Mouse (Mus musculus): ENCODE results near the gene Actn4.
A peak's percentile ranks its signal among the peaks of the same experiment; 100 is the strongest.

The Actn4 gene

GRCm38 (mm10) chr7:28949298-28949697 is 12.8 kb downstream of the Actn4 start:
- no peak for DNase-seq (ENCODE audit: low spot score)

GRCm38 (mm10) chr7:28948746-28949145 is 13.4 kb downstream of the Actn4 start:
- no peak for DNase-seq (ENCODE audit: low spot score)

- DNase-seq (ENCODE audit: low spot score): no peak
These were observed 15.9 kb downstream of the Actn4 start for GRCm38 (mm10) chr7:28946271-28946610.

GRCm38 (mm10) chr7:28945416-28946270 is 16.5 kb downstream of the Actn4 start:
- no peak for DNase-seq (ENCODE audit: low spot score)

GRCm38 (mm10) chr7:28944756-28945415 is 17.3 kb downstream of the Actn4 start:
- DNase-seq (ENCODE audit: low spot score): no peak

GRCm38 (mm10) chr7:28943451-28944180 is 18.5 kb downstream of the Actn4 start:
- DNase-seq (ENCODE audit: low spot score): peak; percentile 54

- no peak for DNase-seq (ENCODE audit: low spot score)
These were observed 20.6 kb downstream of the Actn4 start for GRCm38 (mm10) chr7:28941542-28941941.

GRCm38 (mm10) chr7:28941129-28941528 is 21.0 kb downstream of the Actn4 start:
- no peak for DNase-seq (ENCODE audit: low spot score)

GRCm38 (mm10) chr7:28939418-28940183 is 22.5 kb downstream of the Actn4 start:
- no peak for DNase-seq (ENCODE audit: low spot score)

GRCm38 (mm10) chr7:28938654-28939053 is 23.5 kb downstream of the Actn4 start:
- no peak for DNase-seq (ENCODE audit: low spot score)

GRCm38 (mm10) chr7:28936787-28937186 is 25.4 kb downstream of the Actn4 start:
- no peak for DNase-seq (ENCODE audit: low spot score)

GRCm38 (mm10) chr7:28933825-28934224 is 28.3 kb downstream of the Actn4 start:
- no peak for DNase-seq (ENCODE audit: low spot score)

- no peak for DNase-seq (ENCODE audit: low spot score)
These were observed 29.6 kb downstream of the Actn4 start for GRCm38 (mm10) chr7:28932421-28933041.

- DNase-seq (ENCODE audit: low spot score): no peak
These were observed 30.5 kb downstream of the Actn4 start for GRCm38 (mm10) chr7:28931695-28932039.

- DNase-seq (ENCODE audit: low spot score): peak; percentile 21
These were observed 31.0 kb downstream of the Actn4 start for GRCm38 (mm10) chr7:28931032-28931694.

- peak; percentile 32 for DNase-seq (ENCODE audit: low spot score)
These were observed 31.7 kb downstream of the Actn4 start for GRCm38 (mm10) chr7:28930320-28931031.

- DNase-seq (ENCODE audit: low spot score): no peak
These were observed 32.8 kb downstream of the Actn4 start for GRCm38 (mm10) chr7:28929381-28929780.

- no peak for DNase-seq (ENCODE audit: low spot score)
These were observed 36.0 kb downstream of the Actn4 start for GRCm38 (mm10) chr7:28926172-28926571.

- no peak for DNase-seq (ENCODE audit: low spot score)
These were observed 36.8 kb downstream of the Actn4 start for GRCm38 (mm10) chr7:28925317-28925716.

GRCm38 (mm10) chr7:28924802-28925201 is 37.3 kb downstream of the Actn4 start:
- DNase-seq (ENCODE audit: low spot score): no peak
